Mouse (Mus musculus) brain, embryonic 18.5 days (tissue): ENCODE data around the gene Atp8a2.
"Not testable (repeated sequence)": the region's sequence is repeated elsewhere in the genome, so short reads cannot be mapped to it uniquely, and the experiment has no call there.

Source experiments
- DNase-seq: peaks from one replicate; pipeline ENCODE4 v3.0.0-alpha.2; 2012; ENCODE audit warnings: low read depth, low spot score

The Atp8a2 gene

DNA sequence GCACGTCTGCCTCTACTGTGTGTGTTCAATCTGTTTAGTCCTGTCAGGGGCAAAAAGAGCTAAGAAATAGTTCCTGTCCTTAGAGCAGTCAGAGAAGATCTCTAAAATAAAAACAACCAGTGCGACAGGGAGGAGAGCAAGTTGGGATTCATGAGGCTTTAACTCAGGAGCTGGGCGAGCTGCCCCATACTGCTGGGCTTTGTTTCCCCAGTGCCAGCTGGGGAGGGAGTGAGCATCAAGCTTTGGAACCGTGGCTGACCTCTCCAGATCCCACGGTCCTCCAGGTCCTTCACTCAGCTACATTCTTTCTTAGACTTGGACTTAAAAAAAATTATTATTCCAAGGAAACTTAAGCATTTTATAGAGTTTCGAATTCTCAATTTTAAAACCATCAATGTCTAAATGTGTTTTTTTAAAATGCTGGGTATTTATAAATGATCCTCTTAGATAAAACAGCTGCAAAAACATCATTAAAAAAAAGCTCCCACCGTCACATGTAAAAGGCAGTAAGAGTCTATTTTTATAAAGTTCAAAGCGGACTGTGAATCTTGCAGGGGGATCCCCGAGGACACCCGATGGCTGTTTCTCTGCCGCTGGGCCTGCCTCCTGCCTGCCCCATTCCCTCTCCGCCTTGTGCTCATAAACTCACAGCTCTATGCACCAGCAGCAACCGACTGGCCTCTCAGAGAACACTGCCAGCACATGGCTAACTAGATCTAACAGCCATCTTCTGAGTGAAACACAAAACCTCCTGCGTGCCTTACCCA is 350.2 kb downstream of the Atp8a2 start:
- no peak for DNase-seq

DNA sequence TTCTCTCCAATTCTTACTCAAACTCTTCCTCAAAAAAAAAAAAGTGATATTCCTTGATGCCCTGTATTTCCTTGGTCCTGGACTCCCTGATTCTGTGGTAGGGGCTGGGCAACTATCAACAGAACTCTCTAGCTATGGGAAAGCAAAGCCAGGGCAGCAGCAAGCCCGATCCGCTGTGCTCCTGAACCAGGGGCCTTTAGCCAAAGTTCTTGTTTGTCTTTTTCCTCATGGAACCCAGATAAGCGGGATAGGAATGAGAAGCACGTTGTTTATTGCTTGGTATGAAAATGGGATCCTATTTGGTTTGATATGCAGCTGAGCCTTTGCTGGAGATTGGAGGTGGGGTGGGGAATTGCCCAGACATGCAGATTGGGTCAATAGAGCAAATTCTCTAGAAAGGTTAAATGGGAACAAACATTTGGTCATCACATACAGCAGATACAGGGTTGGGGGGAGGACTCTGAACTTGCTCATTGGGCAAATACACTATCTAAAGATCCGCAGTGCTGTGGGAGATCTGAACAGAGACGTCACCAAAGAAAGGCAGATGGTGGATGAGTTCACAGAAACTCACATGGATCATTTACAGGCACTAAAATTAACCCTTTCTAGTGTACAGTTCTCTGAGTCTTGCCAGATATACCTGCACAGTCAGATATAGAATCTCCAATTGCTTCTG is 353.6 kb downstream of the Atp8a2 start:
- no peak for DNase-seq

DNA sequence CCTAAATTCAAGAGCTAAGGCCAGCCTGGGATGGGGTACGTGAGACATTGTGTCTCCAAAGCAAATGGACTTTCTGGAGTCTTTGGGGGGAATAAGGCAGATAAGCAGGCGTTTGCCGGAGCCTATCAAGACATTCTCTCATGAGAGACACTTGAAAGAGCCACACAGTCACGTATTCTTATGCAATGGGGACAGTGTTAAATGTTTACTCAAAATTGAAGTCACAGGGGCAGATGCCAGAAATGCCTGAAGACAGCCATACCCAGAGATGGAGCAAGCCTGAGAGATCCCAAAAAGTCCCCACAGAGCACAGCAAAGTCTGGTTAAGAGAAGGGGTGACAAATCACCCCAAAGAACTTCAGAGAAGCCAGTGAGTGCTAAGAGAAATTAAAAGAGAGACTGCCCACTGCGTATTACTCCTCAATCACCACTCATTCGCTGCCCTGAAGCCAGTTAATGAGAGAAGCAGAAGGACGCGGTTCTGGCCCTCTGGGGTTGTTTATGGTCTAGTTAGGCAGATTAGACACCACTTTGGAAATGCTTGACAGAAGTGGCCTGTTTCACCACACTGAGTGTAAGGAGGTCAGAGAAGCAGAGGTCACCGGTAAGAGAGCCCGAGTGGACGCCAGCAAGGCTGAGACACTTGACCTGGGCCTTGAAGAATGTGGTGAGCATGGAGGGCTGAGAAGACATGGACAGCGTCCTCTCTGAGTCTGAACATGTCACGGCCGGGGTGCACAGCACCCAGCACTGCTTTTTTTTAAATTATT is 356.8 kb downstream of the Atp8a2 start:
- no peak for DNase-seq

DNA sequence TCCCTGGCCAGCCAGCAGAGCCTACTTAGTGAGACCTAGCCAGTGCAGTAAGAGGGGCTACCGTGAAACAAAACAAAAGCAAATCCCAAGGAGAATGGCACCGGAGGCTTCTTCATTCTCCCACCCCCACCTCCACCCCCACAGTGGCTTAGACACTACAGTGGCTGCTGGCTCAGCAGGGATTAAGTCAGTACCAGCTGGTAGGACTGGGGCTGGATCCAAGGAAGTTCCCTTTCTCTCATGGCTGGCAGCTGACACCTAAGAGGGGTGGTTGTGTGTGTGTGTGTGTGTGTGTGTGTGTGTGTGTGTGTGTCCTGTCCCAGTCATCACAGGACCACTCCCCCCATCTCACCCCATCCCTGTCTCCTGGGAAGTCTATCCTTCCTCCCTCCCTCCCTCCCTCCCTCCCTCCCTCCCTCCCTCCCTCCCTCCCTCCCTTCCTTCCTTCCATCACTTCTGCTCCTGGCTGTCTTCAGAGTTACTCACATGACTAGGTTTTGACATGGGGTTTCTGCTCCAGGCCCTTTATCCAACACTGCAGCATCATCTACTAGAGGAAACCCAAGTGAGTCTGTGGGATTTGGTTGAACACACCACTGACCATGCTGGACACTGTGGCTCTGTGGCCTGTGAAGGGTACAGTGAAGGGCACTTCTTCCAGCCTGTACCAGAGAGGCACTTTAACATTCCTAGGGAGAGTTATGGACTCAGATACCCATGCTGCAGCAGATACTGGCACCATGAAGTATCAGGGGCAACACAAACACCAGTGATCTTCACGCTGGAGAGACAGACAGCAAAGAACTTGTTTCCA is 358.3 kb downstream of the Atp8a2 start:
- not testable (repeated sequence) for DNase-seq

DNA sequence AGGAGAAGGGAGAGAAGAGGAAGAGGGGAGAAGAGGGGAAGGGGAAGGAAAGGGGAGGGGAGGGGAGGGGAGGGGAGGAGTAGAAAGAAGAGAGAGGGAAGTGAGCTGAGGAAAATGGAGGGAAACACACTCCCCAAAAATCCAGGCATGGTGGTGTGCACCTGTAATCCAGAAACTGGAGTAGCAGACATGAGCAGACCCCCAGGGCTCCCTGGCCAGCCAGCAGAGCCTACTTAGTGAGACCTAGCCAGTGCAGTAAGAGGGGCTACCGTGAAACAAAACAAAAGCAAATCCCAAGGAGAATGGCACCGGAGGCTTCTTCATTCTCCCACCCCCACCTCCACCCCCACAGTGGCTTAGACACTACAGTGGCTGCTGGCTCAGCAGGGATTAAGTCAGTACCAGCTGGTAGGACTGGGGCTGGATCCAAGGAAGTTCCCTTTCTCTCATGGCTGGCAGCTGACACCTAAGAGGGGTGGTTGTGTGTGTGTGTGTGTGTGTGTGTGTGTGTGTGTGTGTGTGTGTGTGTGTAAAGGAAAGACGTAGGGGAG is 359.2 kb downstream of the Atp8a2 start:
- not testable (repeated sequence) for DNase-seq

DNA sequence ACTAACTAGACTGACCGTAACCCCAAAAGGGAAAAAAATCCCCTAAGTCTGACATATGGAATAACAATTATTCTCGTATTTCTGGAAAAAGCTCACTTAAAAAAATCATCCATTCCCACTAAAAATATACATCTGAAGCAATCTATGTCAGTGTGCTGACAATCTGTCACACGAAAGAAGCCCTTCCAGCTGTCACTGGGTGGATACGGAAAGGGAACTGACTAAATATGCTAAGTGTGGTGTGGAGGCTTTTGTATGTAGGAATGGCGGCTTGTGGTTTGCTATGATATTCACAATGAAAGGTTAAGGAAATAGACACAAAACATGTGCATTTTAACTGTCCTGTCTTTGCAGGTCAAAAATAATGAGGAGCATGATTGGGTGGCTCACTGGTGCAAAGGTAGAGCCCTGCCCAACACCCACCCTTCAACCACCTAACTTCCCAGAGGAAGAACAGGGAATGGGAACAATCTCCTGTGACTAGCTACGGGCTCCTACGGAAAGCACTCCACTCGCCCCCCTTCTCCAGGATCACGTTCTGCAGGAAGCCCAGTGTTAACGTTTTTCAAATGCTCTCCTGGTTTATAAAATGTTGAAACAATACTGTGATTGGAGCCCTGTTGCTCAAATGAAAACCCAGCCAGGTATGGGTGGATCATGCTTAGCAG is 360.0 kb downstream of the Atp8a2 start:
- no peak for DNase-seq

DNA sequence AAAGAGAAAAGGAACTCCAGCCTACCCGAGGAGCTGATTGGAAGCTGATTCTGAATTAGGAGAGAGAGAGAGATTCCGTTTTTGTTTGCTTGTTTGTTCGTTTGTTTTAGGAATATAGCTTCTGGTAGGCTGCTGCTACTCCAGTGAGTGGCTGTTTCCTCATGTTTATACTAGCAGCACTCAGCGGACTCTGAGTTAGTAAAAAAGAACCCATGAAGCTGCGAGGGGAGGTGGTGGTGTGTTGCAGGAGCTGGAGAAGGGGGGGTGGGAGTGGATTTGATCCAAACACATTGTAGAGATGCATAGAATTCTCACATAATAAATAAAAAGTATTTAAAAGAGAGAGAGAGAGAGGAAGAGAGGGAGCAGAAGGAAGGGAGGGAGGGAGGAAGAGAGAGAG is 367.4 kb downstream of the Atp8a2 start:
- no peak for DNase-seq

DNA sequence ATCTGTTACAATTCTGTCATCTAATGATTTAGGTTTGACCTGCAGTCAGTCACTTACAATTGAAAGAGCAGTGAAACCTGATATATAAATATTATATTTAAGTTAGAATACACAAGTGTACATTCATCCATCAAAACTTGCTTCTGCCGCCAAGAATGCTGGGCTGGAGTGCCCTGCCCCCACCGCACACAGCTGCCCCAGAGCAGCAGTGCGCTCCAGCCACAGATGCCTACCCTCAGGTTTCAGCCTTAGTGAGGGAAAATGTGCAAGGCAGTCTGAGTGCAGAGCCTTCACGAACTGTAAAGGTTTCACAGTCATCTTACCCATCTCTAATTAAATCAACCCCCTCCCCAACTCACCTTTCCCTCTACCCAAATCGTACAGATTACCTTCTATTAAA is 369.6 kb downstream of the Atp8a2 start:
- no peak for DNase-seq

DNA sequence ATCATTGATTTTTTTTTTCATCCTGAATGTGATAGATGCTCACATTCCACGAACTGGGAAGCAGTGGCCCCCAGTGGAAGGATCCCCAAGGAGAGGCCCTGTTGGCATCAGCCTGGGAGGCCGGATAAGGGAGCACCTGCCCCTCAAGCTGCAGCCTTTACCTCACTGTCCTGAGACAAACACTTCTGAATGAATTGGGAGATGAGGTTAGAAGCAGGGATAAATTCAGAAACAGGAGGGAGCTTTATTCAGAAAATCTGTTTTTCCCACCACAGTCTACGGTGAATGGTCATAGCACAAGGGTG is 376.9 kb downstream of the Atp8a2 start:
- no peak for DNase-seq

DNA sequence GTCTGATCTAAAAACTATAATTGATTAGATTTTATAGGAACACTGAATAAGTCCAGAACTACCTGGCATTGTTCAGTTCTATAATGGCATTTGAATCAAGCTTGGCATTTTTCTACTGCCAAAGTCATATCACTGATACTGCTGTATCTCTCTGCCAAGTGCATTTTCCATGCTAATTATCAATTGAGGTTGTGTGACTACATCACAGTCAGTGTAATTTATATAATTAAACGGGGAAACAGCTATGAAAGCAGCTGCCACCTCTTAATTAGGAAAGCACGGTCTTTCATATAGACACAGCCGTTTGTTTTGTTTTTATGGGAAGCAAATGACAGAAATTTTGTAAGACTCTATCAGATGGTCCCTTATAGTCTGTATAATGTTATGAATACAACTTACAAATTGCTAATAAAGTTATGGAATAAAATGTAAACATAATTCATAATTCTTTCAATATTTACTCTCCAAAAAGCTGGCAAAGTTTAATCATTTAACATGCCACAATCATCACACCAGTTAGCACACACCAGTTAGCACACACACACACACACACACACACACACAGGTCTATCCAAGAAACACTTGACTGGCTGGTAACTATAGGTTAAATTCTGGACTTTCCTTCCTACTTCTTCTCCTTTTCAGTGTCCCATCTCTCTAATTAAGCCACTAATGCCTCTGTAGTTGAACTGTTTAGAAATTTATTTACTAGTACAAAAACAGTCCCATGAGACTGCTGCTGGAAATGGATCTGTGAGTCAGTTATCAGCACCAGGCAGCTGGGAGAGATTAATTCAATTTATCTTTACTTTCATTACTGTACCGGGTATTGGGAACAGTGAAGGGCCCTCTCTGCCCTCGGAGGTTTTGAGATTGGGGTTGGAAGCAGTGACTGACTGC is 377.5 kb downstream of the Atp8a2 start:
- DNase-seq = no peak

DNA sequence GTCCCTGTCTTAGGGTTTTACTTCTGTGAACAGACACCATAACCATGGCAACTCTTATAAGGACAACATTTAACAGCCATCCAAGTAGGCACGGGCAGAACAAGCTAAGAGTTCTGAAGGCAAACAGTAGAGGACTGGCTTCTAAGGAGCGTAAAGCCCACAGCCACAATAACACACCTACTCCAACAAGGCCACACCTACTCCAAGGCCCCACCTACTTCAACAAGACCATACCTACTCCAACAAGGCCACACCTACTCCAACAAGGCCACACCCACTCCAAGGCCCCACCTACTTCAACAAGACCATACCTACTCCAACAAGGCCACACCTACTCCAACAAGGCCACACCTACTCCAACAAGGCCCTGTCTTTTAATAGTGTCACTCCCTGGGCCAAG is 386.7 kb downstream of the Atp8a2 start:
- not testable (repeated sequence) for DNase-seq

DNA sequence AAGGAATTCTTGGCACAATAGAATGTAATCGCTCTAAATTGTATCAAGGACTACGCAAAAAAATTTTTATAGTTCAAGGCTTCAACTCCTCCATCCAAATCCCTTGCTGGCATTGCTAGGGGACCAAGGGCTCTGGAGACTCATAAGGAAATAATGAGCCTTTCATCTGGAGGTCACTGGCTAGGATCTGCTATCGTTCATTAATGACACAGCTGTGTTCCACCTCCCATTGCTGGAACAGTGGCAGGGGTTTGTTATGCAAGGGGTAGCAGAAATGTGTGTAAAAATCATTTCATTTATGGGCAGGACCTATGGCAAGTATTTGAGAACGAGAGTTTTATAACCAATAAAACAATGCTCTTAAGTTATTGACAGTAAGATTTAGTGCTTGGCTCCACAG is 387.2 kb downstream of the Atp8a2 start:
- DNase-seq = no peak

DNA sequence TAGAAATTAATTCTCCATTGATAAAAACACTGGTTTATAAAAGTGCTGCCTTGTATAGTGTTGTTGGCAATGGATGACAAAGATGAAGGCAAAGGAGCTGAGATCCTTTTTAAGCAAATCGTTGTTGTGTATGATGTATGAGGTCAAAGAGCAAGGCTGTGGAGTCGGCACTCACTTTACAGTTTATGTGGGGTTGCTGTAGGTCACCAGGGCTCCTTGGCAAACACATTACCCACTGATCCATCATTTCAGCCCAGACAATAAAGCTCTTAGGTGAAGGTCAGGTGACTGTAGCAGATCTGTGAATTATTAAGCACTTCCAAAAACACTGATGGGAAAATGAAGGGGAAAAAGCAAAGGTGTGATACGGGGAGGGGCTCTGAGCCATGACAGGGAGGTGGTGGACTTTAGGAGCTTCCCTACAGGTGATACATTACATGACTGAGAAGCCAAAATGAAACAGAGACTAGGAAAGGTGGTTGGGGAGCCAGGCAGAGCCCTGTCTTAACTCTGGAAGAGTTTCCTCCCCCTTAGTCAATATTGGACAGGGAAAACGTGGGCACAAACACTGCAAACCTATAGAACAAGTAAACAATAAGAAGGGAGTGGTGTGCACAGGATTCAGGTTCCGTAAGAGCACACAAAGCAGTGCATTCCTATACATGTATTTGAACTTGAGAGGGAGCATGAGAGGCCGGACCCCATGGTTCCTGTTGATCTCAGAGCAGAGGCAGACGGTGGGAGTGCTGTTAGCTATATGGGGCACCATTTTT is 389.3 kb downstream of the Atp8a2 start:
- no peak for DNase-seq

DNA sequence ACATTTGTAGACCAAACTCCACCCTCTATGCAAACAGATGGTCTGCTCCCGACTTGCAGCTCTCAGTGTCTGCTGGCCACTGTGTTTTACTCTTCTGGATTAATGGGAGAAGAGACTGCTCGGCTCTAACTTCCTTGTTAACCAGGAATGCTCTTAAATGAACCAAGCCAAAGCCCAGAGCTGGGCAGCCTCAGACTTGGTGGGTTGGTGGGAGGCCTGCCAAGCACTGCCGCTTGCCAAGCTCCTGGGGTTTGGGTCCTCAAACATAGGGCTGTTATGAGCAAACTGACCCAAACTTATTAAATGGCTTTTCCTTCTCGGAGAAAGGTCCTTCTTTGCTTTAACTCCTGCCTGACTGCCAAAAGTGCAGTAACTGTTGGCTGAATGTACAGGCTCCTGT is 390.1 kb downstream of the Atp8a2 start:
- no peak for DNase-seq

DNA sequence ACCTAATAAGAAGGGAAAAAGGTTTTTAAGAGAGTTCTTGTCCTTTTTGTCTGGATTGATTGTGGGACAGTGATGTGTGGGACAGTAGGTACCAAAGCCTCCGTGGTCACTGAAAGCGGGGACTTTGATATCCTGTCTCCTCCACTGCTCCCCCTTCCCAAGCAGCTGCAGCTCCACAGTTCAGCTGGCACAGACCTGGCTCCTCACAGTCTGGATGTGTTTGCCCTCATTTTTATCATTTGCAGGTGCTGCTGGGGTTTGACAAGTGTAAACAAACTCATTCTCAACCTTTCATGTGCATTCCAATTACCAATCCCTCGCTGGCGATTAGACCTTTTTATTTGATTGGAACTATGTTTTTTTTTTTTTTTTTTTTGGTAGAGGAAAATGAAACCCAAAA is 390.8 kb downstream of the Atp8a2 start:
- no peak for DNase-seq

DNA sequence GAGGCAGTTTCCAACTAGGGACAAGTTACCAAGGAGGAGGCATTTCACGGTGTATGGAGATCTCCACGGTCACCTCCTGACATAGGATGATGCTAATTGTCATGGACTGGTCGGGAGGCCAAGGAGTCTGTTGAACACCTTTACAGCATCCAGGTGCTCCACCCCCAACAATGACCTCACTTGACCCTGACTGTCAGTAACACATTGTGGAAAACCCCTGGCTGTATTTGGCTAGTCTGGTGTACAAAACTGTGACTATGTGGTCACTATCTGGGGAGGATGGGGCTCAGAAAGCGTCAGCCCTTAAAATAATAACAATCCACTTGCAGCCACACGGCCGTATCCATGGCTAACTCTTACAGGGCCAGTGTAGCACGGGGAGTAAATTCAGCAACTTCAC is 391.3 kb downstream of the Atp8a2 start:
- DNase-seq = no peak

DNA sequence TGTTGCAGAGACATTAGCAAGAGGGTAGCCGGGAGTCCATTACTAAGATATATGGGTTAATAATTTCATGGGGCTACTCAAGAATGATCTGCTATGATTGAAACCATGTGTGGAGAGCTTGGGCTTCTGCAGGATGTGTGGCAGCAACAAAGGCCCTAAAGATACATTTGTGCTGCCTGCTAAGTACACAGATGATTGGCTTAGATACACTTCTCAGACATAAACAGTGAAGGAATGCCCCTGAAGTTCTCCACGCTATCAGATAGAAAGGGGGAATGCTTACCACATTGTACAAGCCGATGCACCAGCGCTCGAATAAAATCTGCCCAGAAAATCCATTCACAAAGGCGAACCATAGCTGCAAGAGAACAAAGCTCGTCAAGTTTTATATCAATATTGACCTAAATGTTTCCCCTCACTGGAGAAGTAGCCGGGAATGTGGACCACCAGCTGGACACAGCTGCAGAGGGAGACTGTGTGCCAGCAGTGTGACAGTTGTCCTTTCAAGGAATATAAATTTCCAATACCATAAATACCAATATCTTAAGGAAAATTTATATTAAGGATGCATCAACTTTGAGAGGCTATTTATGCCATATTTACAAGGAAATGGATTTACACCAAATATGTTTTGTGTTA is 394.9 kb downstream of the Atp8a2 start:
- DNase-seq = no peak

DNA sequence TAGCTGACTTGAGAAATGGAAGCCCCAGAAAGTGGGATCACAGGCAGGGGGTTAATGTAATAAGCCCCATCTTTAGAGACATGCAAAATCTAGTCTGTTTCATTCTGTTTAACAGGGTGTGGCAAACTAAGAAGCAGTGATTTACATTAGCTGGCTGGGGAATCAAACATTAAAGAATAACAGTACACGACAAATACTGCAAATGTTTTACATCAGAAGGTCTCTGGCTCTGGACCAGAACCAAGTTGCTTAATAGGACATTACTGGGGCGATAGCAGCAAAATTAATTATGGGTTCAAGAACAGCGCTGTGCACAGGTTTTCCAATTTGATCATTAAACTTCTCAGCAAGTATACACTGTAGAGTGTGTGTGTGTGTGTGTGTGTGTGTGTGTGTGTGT is 397.5 kb downstream of the Atp8a2 start:
- DNase-seq = no peak

DNA sequence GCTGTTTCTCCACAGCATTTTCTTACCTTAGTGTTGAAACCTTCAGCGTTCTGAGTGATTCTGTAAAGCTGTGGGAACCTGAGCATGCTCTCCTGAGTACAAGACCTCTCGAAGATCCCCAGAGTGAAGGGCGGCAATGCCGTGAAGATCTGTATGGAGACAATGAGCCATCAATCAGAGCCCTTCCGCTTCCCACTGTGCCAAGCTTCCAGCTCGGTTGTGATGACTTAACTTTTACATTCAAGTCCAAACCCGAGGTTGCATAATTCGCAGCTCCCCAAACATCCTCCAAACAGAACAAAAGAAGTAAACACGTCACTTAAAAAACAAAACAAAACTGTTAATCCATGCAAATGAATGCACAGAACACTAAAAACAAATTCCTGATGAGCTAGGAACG is 403.1 kb downstream of the Atp8a2 start:
- no peak for DNase-seq
